Mouse (Mus musculus) CD4-positive helper T cell, adult 2 months (primary cell): ENCODE data around the gene Inhbb.

Experiments
- DNase-seq: peaks from one replicate; pipeline ENCODE4 v3.0.0-alpha.2; 2012; ENCODE audit warnings: low read depth, missing footprints, low spot score

Gene Inhbb

GRCm38 (mm10) chr1:119383916-119384315 lies 38.1 kb downstream of the Inhbb start:
- no peak for DNase-seq

- no peak for DNase-seq
Observed at GRCm38 (mm10) chr1:119380609-119381008, 41.4 kb downstream of the Inhbb start.

GRCm38 (mm10) chr1:119375376-119375775 lies 46.7 kb downstream of the Inhbb start:
- no peak for DNase-seq

GRCm38 (mm10) chr1:119367546-119367945 lies 54.5 kb downstream of the Inhbb start:
- DNase-seq: no peak

- no peak for DNase-seq
Observed at GRCm38 (mm10) chr1:119366315-119366714, 55.7 kb downstream of the Inhbb start.
